ENCODE assay signal across 22 mouse cellular contexts in the genomic region with DNA sequence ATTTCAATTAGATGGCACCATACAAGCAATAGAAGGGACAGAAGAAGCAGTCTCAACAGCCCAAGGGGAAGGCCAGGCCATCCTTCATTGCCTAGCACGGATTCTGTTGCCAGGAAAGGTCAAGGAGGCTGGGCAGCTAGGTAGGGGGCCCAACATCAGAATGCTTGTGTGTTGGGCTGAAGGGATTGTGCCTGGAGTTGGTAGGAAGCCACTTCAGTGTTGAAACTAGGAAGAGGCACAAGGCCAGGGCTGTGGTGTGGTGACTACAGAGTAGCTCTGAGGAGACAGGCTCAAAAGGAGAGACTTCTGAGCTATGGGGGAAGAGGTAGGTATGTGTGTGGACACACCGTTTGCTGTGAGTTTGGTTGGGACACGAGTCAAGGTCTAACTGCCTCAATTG. TPM values are rescaled to one million over a fixed set of nuclear protein-coding genes. Genes with fewer than 3 reads are reported as not detected.
DNase-seq lines count a peak whose midpoint lies in the region; ATAC-seq and TF ChIP-seq lines count a peak whose summit lies in the region.
"Had no signal": no experiment of that assay in that cellular context is flagged by ENCODE, and none has a peak within 500 bp of the region (broad histone marks: within the 10 kb centered on the region; RNA-seq: fewer than 3 reads in every experiment).

No protein-coding gene starts in this region.

- H3K36me3 ChIP-seq in liver, postnatal 0 days (replicated peaks; ENCODE audit: insufficient read depth, low read length) = no peaks in the 10 kb centered on the region
- H3K36me3 ChIP-seq: embryonic facial prominence, embryonic 12.5 days; embryonic facial prominence, embryonic 15.5 days; heart, embryonic 10.5 days; heart, embryonic 13.5 days had no signal

- 33% methylated on average over 3 of the region's 3 CpGs for WGBS in liver, postnatal 0 days (ENCODE audit: insufficient replicate concordance)

- no peak overlapping the region for H3K9ac ChIP-seq in liver, postnatal 0 days (replicated peaks)
- H3K9ac ChIP-seq: embryonic facial prominence, embryonic 12.5 days; embryonic facial prominence, embryonic 15.5 days; heart, embryonic 13.5 days; hindbrain, embryonic 14.5 days had no signal

- H3K27ac ChIP-seq in liver, postnatal 0 days (ENCODE audit: low read depth) = peak overlapping the region; percentile 34
- H3K27ac ChIP-seq in left cerebral cortex, adult 2 months = no peak overlapping the region
- H3K27ac ChIP-seq: embryonic facial prominence, embryonic 12.5 days; embryonic facial prominence, embryonic 15.5 days; heart, adult 2 months; heart, embryonic 10.5 days; heart, embryonic 13.5 days; hindbrain, embryonic 14.5 days had no signal

- TF ChIP-seq EP300 in liver, postnatal 0 days (IDR thresholded peaks at IDR 0.05; ENCODE audit: low read depth) = no peak

- no peak overlapping the region for H3K4me3 ChIP-seq in liver, postnatal 0 days (ENCODE audit: low read depth, low read length)
- no peak overlapping the region for H3K4me3 ChIP-seq in left cerebral cortex, adult 2 months
- H3K4me3 ChIP-seq: embryonic facial prominence, embryonic 12.5 days; embryonic facial prominence, embryonic 15.5 days; heart, adult 2 months; heart, embryonic 10.5 days; heart, embryonic 13.5 days had no signal

- no peak overlapping the region for H3K4me2 ChIP-seq in liver, postnatal 0 days (ENCODE audit: low read depth, low read length)
- H3K4me2 ChIP-seq: embryonic facial prominence, embryonic 12.5 days; embryonic facial prominence, embryonic 15.5 days; heart, embryonic 13.5 days; hindbrain, embryonic 14.5 days had no signal

- no peak for ATAC-seq in liver, postnatal 0 days
- ATAC-seq: CD4-positive, CD25-positive, alpha-beta regulatory T cell, adult 4 months; hindbrain, postnatal 0 days; inflammation-experienced regulatory T-cells, adult 6 months had no signal

- intact Hi-C loops in left cerebral cortex, adult 2 months (cut with DNase I) = loop anchor here (5.0 to 10.0 kb wide), 2 partner anchors 277 to 759 kb away; no protein-coding TSS in a partner anchor

- H3K27me3 ChIP-seq in liver, postnatal 0 days (ENCODE audit: insufficient read depth, low read length) = peaks cover under 1% of the 10 kb centered on the region; the same call in 1 of the 2 replicates

- H3K4me1 ChIP-seq in liver, postnatal 0 days (ENCODE audit: insufficient read depth) = peaks cover 7% of the 10 kb centered on the region; the same call in 1 of the 2 replicates

- no peak for TF ChIP-seq CTCF in liver, postnatal 0 days (IDR thresholded peaks at IDR 0.05; ENCODE audit: low read depth)
- TF ChIP-seq CTCF in left cerebral cortex, adult 2 months (IDR thresholded peaks at IDR 0.05) = no peak

- peak; percentile 37 to 47 for DNase-seq in cerebellum, postnatal 14 days
- no peak for DNase-seq in cerebellum, adult 11 months
- DNase-seq in liver, postnatal 0 days = no peak
- DNase-seq in liver (no peak), adipocyte (ENCODE audit: low spot score) (peak; percentile 65)
- no peak for DNase-seq in left cerebral cortex, adult 2 months (ENCODE audit: extremely low spot score in 1 of 2, low spot score in 2 of 2)
- DNase-seq in retina, postnatal 1 day = no peak
- DNase-seq: adrenal gland, adult 8-10 months; adrenal gland, postnatal 25 days; cerebellum, adult 2 months; gastrocnemius, postnatal 25 days; heart, adult 2 months; heart, postnatal 14 days; heart, postnatal 4 days had no signal

- no peaks in the 10 kb centered on the region for H3K9me3 ChIP-seq in liver, postnatal 0 days (ENCODE audit: low read length)
- H3K9me3 ChIP-seq: embryonic facial prominence, embryonic 12.5 days; embryonic facial prominence, embryonic 15.5 days; heart, embryonic 10.5 days; heart, embryonic 13.5 days had no signal

RNA-seq across cellular contexts. Expression of gene Fam43a, which starts 4.2 kb away (rescaled TPM):
- polyA plus RNA-seq in liver, postnatal 0 days (2015; fragmentation: Nextera tagmentation; extraction: Ambion mirVana) = 6.1 and 6.8 TPM in 2 replicates
- total RNA-seq in left cerebral cortex, adult 2 months (2021) = 10 to 100 TPM; 17.3 to 18.1 TPM

RNA-seq across cellular contexts. Expression of gene Lsg1, which starts 8.0 kb away (rescaled TPM):
- polyA plus RNA-seq in liver, postnatal 0 days (2015; fragmentation: Nextera tagmentation; extraction: Ambion mirVana) = 25.4 and 25.6 TPM in 2 replicates
- 10 to 100 TPM; 21.2 to 23.2 TPM for total RNA-seq in left cerebral cortex, adult 2 months (2021)

RNA-seq across cellular contexts. Expression of gene Tmem44, which starts 44.7 kb away (rescaled TPM):
- polyA plus RNA-seq in liver, postnatal 0 days (2015; fragmentation: Nextera tagmentation; extraction: Ambion mirVana) = 0.73 and 0.89 TPM in 2 replicates
- total RNA-seq in left cerebral cortex, adult 2 months (2021) = 10 to 100 TPM; 69.9 to 74.0 TPM

Comparison
In these comparisons a context has a peak if more than half of its experiments do, and no peak if none do; other contexts are left out.
1. DNase-seq: peak in cerebellum, postnatal 14 days (2 of 2) and adipocyte (single experiment); none in cerebellum, adult 11 months (single experiment), liver, postnatal 0 days (single experiment), liver (single experiment), left cerebral cortex, adult 2 months (0 of 2) and retina, postnatal 1 day (single experiment).